22 mouse cellular contexts compared by ENCODE assay signal in the genomic region with DNA sequence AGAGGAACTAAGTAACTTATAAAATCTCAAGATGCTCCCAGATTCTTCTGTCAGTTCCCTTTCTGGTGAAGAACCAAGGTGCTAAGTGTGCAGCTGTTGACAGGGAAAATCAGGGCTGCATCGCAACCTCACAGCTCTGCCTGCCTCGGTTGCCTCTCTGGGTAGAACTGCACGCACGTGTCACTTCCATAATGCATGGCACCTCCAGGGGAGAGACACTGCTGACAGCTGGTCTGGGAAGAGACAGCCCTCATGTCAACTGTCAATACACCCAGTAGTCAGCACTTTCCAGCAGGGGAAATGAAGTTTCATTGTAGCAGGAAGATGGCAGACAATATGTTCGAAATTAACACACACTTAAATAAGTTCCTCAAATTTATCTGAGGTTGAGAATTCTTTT.
"Had no signal": no experiment of that assay in that cellular context is flagged by ENCODE, and none has a peak within 500 bp of the region (broad histone marks: within the 10 kb centered on the region; RNA-seq: fewer than 3 reads in every experiment).

No protein-coding gene starts in this region.

- H3K9ac ChIP-seq: liver, embryonic 14.5 days; lung, embryonic 15.5 days; midbrain, embryonic 13.5 days; neural tube, embryonic 12.5 days; neural tube, embryonic 15.5 days had no signal

- H3K27ac ChIP-seq: kidney, postnatal 0 days; layer of hippocampus, adult 2 months; liver, embryonic 14.5 days; lung, embryonic 15.5 days; midbrain, embryonic 10.5 days; midbrain, embryonic 13.5 days; neural tube, embryonic 12.5 days; neural tube, embryonic 15.5 days; stomach, postnatal 0 days had no signal

- H3K36me3 ChIP-seq: lung, embryonic 15.5 days; midbrain, embryonic 10.5 days; midbrain, embryonic 13.5 days; neural tube, embryonic 12.5 days; neural tube, embryonic 15.5 days had no signal

- H3K4me1 ChIP-seq: lung, embryonic 15.5 days; megakaryocyte, embryonic 14.5 days; neural tube, embryonic 12.5 days; neural tube, embryonic 15.5 days had no signal

- ATAC-seq: intestine, postnatal 0 days; midbrain, embryonic 13.5 days; midbrain, embryonic 16.5 days had no signal

- DNase-seq: kidney, adult 2 months; kidney, postnatal 25 days; layer of hippocampus, adult 9-11 months; lung, adult 18-20 months; lung, postnatal 10 days; lung, postnatal 36 days; right cerebral cortex, adult 18-20 months; right cerebral cortex, postnatal 14 days; right cerebral cortex, postnatal 4 days; thymus, postnatal 25 days had no signal

- H3K4me3 ChIP-seq: layer of hippocampus, adult 2 months; lung, embryonic 15.5 days; megakaryocyte, embryonic 14.5 days; midbrain, embryonic 10.5 days; midbrain, embryonic 13.5 days; neural tube, embryonic 12.5 days; neural tube, embryonic 15.5 days had no signal

- H3K27me3 ChIP-seq: lung, embryonic 15.5 days; midbrain, embryonic 13.5 days; neural tube, embryonic 12.5 days; neural tube, embryonic 15.5 days had no signal
